Mouse (Mus musculus) cortical plate, adult 2 months (tissue): ENCODE measurements around the gene Osgepl1. TPM values are rescaled to one million over a fixed set of nuclear protein-coding genes. Genes with fewer than 3 reads are reported as not detected.
"Not testable (repeated sequence)": the region's sequence is repeated elsewhere in the genome, so short reads cannot be mapped to it uniquely, and the experiment has no call there.

Experiments
- H3K27ac ChIP-seq: fragments of 200-500 bp; 2 replicates; pipeline ENCODE4 v1.5.1; 2012; ENCODE audit warnings: low read length, control low read depth, inconsistent platforms; ENCODE audit not compliant: insufficient read depth
- H3K4me1 ChIP-seq: fragments of 200-500 bp; 2 replicates; pipeline ENCODE4 v1.6.1; 2011; ENCODE audit warnings: low read length; ENCODE audit not compliant: control insufficient read depth, insufficient read depth
- H3K4me3 ChIP-seq: fragments of 200-500 bp; 2 replicates; pipeline ENCODE4 v1.5.1; 2011; ENCODE audit warnings: mild to moderate bottlenecking, low read length, control low read depth; ENCODE audit not compliant: insufficient read depth
- CTCF ChIP-seq: fragments of 200-500 bp; IDR thresholded peaks from 2 replicates; pipeline ENCODE4 v1.5.1; 2011; ENCODE audit warnings: mild to moderate bottlenecking, control low read depth, low read length; ENCODE audit not compliant: insufficient read depth; ENCODE audit errors: extremely low read depth
- POLR2A ChIP-seq: fragments of 200-500 bp; IDR thresholded peaks from 2 replicates; pipeline ENCODE4 v1.6.1; 2011; ENCODE audit warnings: mild to moderate bottlenecking, low read length, control low read depth; ENCODE audit not compliant: insufficient read depth; ENCODE audit errors: extremely low read depth
- polyA plus RNA-seq: library from polyadenylated mRNA; depleted of rRNA; stranded (reverse); fragments of >200 nt; gene quantifications from 2 replicates; pipeline ENCODE4 v1.2.3, GENCODE M21; 2012; rRNA removed

Osgepl1 gene
- polyA plus RNA-seq: 21.1 and 21.4 TPM in 2 replicates

DNA sequence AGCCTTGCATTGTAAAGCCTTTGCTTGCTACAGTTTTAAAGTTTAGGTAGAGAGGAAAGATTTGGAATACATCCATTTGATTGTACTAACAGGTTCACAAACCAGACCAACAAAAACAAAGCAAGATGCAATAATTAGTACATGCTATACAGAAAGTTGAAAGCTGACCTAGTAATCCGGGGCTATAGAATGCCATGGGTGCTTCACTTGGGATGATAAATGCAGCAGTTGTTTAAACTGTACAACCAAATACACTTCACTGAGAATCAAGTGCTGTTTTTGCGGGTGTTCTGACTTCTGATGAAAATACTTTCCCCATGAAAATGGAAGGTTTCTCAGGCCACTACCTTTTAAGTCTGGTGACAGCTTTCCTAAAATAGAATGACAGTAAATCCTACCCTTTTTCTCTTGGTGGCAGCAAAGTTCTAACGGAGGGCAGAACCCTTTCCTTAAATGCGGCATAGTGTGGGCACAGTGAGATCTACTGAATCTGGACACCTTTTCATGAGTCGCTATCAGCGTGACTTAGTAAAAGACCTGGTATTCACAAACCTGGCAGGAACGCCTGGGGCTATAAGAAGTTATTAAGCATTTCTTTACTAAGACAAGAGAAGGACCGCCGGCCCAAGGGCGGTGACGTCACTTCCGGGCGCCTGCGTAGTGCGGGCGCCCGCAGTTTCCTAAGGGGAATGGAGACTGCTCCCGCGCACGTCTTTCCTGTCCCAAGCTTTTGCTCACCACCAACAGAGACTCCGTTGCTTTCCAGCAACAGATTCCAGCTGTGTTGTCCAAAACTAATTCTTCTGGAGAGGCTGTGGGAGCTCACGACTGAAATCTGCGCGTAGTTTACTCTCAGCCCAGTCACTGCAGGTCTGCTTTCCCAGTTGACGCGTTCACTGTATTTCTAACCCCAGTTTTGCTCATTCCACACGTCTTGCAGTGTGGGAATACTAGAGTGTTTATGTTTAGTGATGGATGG, at the start of gene Osgepl1:
Gene Osgepl1 (plus strand): TSS at position 636 of the 979 bp plus-strand sequence.
- peak within 1 kb of the TSS; percentile 69 for H3K4me3 ChIP-seq
- peak; percentile 86 for TF ChIP-seq POLR2A
- no peak for TF ChIP-seq CTCF
- H3K4me1 ChIP-seq: no peaks in the 10 kb centered on the region
- H3K27ac ChIP-seq: peak within 1 kb of the TSS; percentile 94

DNA sequence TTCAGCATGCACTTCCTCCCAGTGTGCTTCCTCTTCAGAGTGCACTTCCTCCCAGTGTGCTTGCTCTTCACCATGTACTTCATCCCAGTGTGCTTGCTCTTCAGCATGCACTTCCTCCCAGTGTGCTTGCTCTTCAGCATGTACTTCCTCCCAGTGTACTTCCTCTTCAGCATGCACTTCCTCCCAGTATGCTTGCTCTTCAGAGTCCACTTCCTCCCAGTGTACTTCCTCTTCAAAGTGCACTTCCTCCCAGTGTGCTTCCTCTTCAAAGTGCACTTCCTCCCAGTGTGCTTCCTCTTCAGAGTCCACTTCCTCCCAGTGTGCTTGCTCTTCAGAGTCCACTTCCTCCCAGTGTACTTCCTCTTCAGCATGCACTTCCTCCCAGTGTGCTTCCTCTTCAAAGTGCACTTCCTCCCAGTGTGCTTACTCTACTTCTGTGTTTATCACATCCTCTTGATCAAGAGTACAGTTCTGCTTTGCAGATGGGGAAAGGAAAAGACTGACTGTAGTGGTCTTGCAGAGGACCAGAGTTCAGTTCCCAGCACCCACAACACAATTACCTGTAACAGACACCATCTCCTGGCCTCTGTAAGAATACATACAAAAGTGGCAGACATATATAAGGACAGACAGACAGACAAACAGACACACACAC, 48.3 kb upstream of the Osgepl1 start:
- H3K4me3 ChIP-seq, H3K4me1 ChIP-seq, H3K27ac ChIP-seq: not testable (repeated sequence)

DNA sequence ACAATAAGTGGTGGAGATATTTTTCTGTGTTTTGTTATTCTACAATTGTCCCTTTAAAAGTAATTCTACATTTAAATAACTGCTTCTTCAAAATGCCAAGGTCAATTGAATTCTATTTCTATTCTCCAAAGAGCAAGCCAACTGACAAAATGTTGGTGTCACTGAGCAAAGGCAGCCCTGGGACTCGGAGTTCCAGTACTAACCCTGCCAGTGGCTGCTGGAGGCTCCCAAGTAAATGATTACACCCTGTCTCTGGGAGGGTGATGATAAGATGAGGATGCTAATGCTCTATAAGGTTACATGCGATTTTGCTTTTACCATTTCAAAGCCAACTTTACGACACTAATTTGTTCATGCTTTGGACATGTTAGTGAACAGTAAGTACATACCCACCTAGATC, 43.5 kb upstream of the Osgepl1 start:
- TF ChIP-seq POLR2A: no peak
- no peak for TF ChIP-seq CTCF
- no peak overlapping the region for H3K4me3 ChIP-seq

DNA sequence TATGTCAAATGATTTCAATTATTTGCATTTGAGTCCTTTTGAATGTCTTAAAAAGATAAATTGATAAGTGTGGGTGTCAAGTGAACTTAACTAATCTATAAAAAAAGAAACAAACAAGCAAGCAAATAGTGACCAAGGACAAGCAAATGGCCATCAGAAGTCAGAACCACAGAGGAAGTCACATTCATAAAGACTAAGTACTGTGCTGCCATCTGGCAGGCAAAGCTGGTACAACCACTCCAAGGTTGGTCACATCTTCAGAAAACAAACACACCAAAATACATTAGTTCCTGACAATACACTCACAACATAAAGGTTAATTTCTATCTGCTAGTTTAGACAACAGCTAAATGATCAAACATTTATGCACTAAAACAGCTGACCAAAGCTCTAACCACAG, 40.8 kb upstream of the Osgepl1 start:
- H3K27ac ChIP-seq: no peak overlapping the region
- no peak overlapping the region for H3K4me3 ChIP-seq
- H3K4me1 ChIP-seq: no peaks in the 10 kb centered on the region
- TF ChIP-seq POLR2A (no peak), CTCF (peak; percentile 67)

More for the DNA sequence above, 43.5 kb upstream of the Osgepl1 start:
- no peak overlapping the region for H3K27ac ChIP-seq
- no peaks in the 10 kb centered on the region for H3K4me1 ChIP-seq

DNA sequence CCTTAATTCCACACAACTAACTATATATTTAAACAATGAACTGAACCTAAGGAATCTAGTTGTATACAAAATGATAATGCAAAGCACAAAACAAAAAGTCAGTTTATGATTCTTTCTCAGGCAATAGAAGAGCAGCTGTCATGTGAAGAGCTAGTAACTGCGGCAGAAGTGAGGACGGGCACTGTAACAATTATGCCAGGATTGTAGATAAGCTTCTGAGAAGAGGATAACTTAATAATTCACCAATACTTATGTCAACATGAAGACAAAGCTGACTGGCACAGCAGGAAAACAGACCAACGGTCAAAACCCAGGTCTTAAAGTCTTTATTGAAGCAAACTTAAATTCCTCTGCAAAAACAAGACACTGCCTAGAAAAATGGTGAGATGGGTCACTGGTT, 22.2 kb upstream of the Osgepl1 start:
- TF ChIP-seq POLR2A (no peak), CTCF (no peak)
- no peak overlapping the region for H3K27ac ChIP-seq
- H3K4me1 ChIP-seq: no peaks in the 10 kb centered on the region
- no peak overlapping the region for H3K4me3 ChIP-seq

DNA sequence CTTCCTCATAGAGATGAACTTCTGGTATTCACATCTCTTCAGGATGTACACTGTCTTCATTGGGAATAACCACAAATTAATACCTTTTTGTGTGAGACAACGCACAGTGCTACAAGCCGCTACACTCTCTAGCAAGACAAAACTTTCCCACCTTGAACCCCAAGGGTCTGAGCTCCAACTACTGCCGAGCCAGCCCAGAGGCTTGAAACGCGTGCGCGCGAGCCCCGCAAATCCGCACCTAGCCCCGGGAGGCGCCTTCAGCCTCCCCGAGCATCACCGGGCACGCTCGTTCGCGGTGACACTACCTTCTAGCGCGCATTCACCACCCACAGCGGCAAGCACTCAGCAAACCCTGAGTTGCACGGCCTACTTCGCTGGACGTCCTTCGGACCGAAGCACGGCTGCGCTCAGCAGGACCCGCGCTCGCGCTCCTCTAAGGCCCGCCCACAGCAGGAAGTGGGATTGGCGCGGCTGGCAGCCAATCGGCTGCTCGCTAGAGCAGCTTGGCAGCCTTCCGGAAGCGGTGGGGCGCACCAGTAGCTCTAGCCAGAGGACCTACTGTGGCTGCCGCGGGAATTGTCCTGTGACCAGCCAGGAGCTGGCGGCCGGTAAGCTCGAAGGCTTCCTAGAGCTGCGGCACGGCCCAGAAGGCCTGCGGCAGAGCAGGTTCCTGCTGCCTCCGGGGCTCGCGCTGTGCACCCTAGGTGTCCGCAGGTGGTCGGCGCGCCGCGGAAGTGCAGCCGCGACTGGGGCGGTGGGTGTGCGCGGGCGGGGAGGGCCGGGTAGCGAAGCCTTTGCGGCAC, 16.6 kb upstream of the Osgepl1 start, which contains the start of the genes Pms1, Ormdl1 and Gm28778:
Gene Pms1 (minus strand): TSS at position 438 of the 803 bp plus-strand sequence.
Gene Ormdl1 (plus strand): TSS at position 515 of the 803 bp plus-strand sequence.
Gene Gm28778 (plus strand): TSS at position 531 of the 803 bp plus-strand sequence.
- peak; percentile 77 for TF ChIP-seq POLR2A
- no peak for TF ChIP-seq CTCF
- Histone ChIP-seq H3K4me3 (peak within 1 kb of the TSS; percentile 64), H3K27ac (0 out of 2 replicates have a peak within 1 kb of the TSS, but pooled peaks have one; percentile 3), H3K4me1 (no peaks in the 10 kb centered on the region)

DNA sequence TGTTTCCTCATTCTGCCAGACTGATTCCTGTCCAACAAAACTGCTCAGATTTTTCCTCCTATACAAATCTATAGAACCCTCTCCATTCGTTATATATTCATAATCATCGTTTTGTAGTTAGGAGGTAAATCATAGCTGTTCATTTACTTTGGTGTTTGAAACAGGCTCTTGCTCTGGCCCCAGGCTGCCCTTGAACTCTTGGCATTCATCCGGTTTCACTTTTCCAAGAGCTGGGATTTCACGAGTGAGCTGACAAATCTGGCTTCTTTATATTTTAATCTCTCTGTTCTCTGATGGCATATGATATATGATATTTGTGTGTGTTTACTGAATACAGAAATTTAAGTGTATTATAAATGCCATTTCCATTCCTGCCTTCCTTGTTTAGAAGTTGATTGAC, 12.9 kb upstream of the Osgepl1 start:
- H3K4me3 ChIP-seq: no peak overlapping the region
- H3K4me1 ChIP-seq: no peaks in the 10 kb centered on the region
- no peak overlapping the region for H3K27ac ChIP-seq
- TF ChIP-seq POLR2A: no peak
- TF ChIP-seq CTCF: no peak

DNA sequence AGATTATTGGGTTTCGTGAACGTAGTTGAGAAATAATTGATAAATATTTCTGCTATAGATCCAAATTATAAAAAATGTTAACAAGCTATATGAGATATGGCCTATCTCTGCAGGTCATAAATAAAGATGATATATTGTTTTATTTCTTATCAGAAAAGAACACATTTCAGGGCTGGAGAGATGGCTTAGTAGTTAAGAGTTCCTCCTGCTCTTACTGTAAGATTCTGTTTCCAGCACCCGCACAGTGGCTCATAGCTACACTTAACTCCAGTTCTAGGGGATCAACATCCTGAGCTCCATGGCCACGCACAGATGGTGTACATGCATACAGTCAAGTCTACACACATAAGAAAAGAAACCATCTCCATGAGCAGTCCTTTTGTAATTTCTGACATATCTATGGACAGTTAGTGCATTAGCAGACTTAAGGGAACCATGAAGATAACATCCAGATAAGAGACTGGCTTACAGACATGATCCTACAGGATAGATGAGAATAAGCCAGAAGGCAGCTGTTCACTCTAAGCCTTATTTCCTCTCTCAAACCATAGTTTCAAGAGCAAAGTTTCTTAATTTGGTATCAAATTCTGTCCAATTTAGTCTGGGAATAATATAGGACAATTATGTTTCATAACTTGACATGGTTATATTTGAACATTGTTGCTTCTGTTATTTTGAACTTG, 8.4 kb downstream of the Osgepl1 start:
- Histone ChIP-seq H3K4me3 (no peak overlapping the region), H3K4me1 (no peaks in the 10 kb centered on the region), H3K27ac (no peak overlapping the region)
- TF ChIP-seq CTCF (no peak), POLR2A (no peak)
